Mouse (Mus musculus): Measurements from ENCODE around the gene Wbp11. TPM values are rescaled to one million over a fixed set of nuclear protein-coding genes. Genes with fewer than 3 reads are reported as not detected.

The Wbp11 gene
- polyA plus RNA-seq (2014; fragmentation: Nextera tagmentation; extraction: Ambion mirVana): 149 and 154 TPM in 2 replicates

GRCm38 (mm10) chr6:136827881-136828561, at the start of gene Wbp11:
TSS of gene Wbp11 (minus strand) at chr6:136828233.
- Histone ChIP-seq H3K4me3 (ENCODE audit: low read depth, low read length) (peak within 1 kb of the TSS; percentile 100), H3K9ac (ENCODE audit: low read length) (peak within 1 kb of the TSS; percentile 99), H3K27ac (ENCODE audit: low read depth, low read length) (peak within 1 kb of the TSS; percentile 48), H3K9me3 (ENCODE audit: control insufficient read depth, low read length) (no peaks in the 10 kb centered on the region), H3K4me2 (peak within 1 kb of the TSS; percentile 72), H3K27me3 (ENCODE audit: control insufficient read depth, insufficient read depth, low read length) (no peaks in the 10 kb centered on the region), H3K4me1 (ENCODE audit: control insufficient read depth, insufficient read depth, low read length) (peaks cover 4% of the 10 kb centered on the region), H3K36me3 (ENCODE audit: control insufficient read depth, insufficient read depth, low read length) (peaks cover 9% of the 10 kb centered on the region; the same call in 1 of the 2 replicates)
- peak; percentile 98 for DNase-seq (ENCODE audit: low spot score, missing footprints)
- ATAC-seq (ENCODE audit: low FRiP score): peak; percentile 100
- under 1% methylated on average over 45 of the region's 45 CpGs for WGBS

- no peak within 1 kb of the TSS for H3K27ac ChIP-seq (ENCODE audit: low read depth, low read length)
- no peaks in the 10 kb centered on the region for H3K4me1 ChIP-seq (ENCODE audit: control insufficient read depth, insufficient read depth, low read length)
- no peak within 1 kb of the TSS for H3K4me3 ChIP-seq (ENCODE audit: low read depth, low read length)
- 66% methylated on average over 9 of the region's 9 CpGs for WGBS
- H3K9ac ChIP-seq (ENCODE audit: low read length): no peak within 1 kb of the TSS
- H3K4me2 ChIP-seq: no peak within 1 kb of the TSS
- DNase-seq (ENCODE audit: low spot score, missing footprints) (no peak), ATAC-seq (ENCODE audit: low FRiP score) (no peak)
- no peaks in the 10 kb centered on the region for H3K27me3 ChIP-seq (ENCODE audit: control insufficient read depth, insufficient read depth, low read length)
- no peaks in the 10 kb centered on the region for H3K9me3 ChIP-seq (ENCODE audit: control insufficient read depth, low read length)
- H3K36me3 ChIP-seq (ENCODE audit: control insufficient read depth, insufficient read depth, low read length): no peaks in the 10 kb centered on the region
Measured at GRCm38 (mm10) chr6:136875670-136876069, 47.6 kb upstream of the Wbp11 start, which contains the start of gene Mgp. TSS of gene Mgp (minus strand) at chr6:136875823.

GRCm38 (mm10) chr6:136874599-136874998, 46.6 kb upstream of the Wbp11 start:
- DNase-seq (ENCODE audit: low spot score, missing footprints): no peak
- ATAC-seq (ENCODE audit: low FRiP score): no peak
- 78% methylated on average over 8 of the region's 8 CpGs for WGBS

GRCm38 (mm10) chr6:136868921-136869320, 40.9 kb upstream of the Wbp11 start:
- 85% methylated on average over 5 of the region's 5 CpGs for WGBS

More at GRCm38 (mm10) chr6:136874599-136874998, 46.6 kb upstream of the Wbp11 start:
- Histone ChIP-seq H3K36me3 (ENCODE audit: control insufficient read depth, insufficient read depth, low read length) (no peaks in the 10 kb centered on the region), H3K9me3 (ENCODE audit: control insufficient read depth, low read length) (no peaks in the 10 kb centered on the region), H3K4me3 (ENCODE audit: low read depth, low read length) (no peak overlapping the region), H3K27ac (ENCODE audit: low read depth, low read length) (no peak overlapping the region), H3K4me1 (ENCODE audit: control insufficient read depth, insufficient read depth, low read length) (no peaks in the 10 kb centered on the region), H3K4me2 (no peak overlapping the region), H3K9ac (ENCODE audit: low read length) (no peak overlapping the region), H3K27me3 (ENCODE audit: control insufficient read depth, insufficient read depth, low read length) (no peaks in the 10 kb centered on the region)

GRCm38 (mm10) chr6:136866150-136866549, 38.1 kb upstream of the Wbp11 start:
- ATAC-seq (ENCODE audit: low FRiP score) (no peak), DNase-seq (ENCODE audit: low spot score, missing footprints) (no peak)
- Histone ChIP-seq H3K9ac (ENCODE audit: low read length) (no peak overlapping the region), H3K27me3 (ENCODE audit: control insufficient read depth, insufficient read depth, low read length) (no peaks in the 10 kb centered on the region), H3K4me3 (ENCODE audit: low read depth, low read length) (no peak overlapping the region), H3K4me2 (no peak overlapping the region), H3K36me3 (ENCODE audit: control insufficient read depth, insufficient read depth, low read length) (no peaks in the 10 kb centered on the region), H3K27ac (ENCODE audit: low read depth, low read length) (no peak overlapping the region), H3K9me3 (ENCODE audit: control insufficient read depth, low read length) (no peaks in the 10 kb centered on the region), H3K4me1 (ENCODE audit: control insufficient read depth, insufficient read depth, low read length) (no peaks in the 10 kb centered on the region)
- WGBS: 87% methylated on average over 4 of the region's 4 CpGs

More at GRCm38 (mm10) chr6:136868921-136869320, 40.9 kb upstream of the Wbp11 start:
- no peak overlapping the region for H3K4me2 ChIP-seq
- no peak for DNase-seq (ENCODE audit: low spot score, missing footprints)
- H3K36me3 ChIP-seq (ENCODE audit: control insufficient read depth, insufficient read depth, low read length): no peaks in the 10 kb centered on the region
- H3K4me1 ChIP-seq (ENCODE audit: control insufficient read depth, insufficient read depth, low read length): no peaks in the 10 kb centered on the region
- no peaks in the 10 kb centered on the region for H3K9me3 ChIP-seq (ENCODE audit: control insufficient read depth, low read length)
- ATAC-seq (ENCODE audit: low FRiP score): no peak
- no peak overlapping the region for H3K27ac ChIP-seq (ENCODE audit: low read depth, low read length)
- no peak overlapping the region for H3K9ac ChIP-seq (ENCODE audit: low read length)
- H3K4me3 ChIP-seq (ENCODE audit: low read depth, low read length): no peak overlapping the region
- H3K27me3 ChIP-seq (ENCODE audit: control insufficient read depth, insufficient read depth, low read length): no peaks in the 10 kb centered on the region

GRCm38 (mm10) chr6:136865360-136865759, 37.3 kb upstream of the Wbp11 start:
- Histone ChIP-seq H3K4me1 (ENCODE audit: control insufficient read depth, insufficient read depth, low read length) (no peaks in the 10 kb centered on the region), H3K4me3 (ENCODE audit: low read depth, low read length) (no peak overlapping the region), H3K36me3 (ENCODE audit: control insufficient read depth, insufficient read depth, low read length) (no peaks in the 10 kb centered on the region), H3K9ac (ENCODE audit: low read length) (no peak overlapping the region), H3K27ac (ENCODE audit: low read depth, low read length) (no peak overlapping the region), H3K9me3 (ENCODE audit: control insufficient read depth, low read length) (no peaks in the 10 kb centered on the region), H3K4me2 (no peak overlapping the region), H3K27me3 (ENCODE audit: control insufficient read depth, insufficient read depth, low read length) (no peaks in the 10 kb centered on the region)
- ATAC-seq (ENCODE audit: low FRiP score) (no peak), DNase-seq (ENCODE audit: low spot score, missing footprints) (no peak)
- 85% methylated on average over 5 of the region's 5 CpGs for WGBS

GRCm38 (mm10) chr6:136861020-136861419, 33.0 kb upstream of the Wbp11 start:
- Histone ChIP-seq H3K27me3 (ENCODE audit: control insufficient read depth, insufficient read depth, low read length) (no peaks in the 10 kb centered on the region), H3K4me2 (no peak overlapping the region), H3K4me3 (ENCODE audit: low read depth, low read length) (no peak overlapping the region), H3K4me1 (ENCODE audit: control insufficient read depth, insufficient read depth, low read length) (no peaks in the 10 kb centered on the region), H3K36me3 (ENCODE audit: control insufficient read depth, insufficient read depth, low read length) (no peaks in the 10 kb centered on the region), H3K9ac (ENCODE audit: low read length) (no peak overlapping the region), H3K9me3 (ENCODE audit: control insufficient read depth, low read length) (no peaks in the 10 kb centered on the region), H3K27ac (ENCODE audit: low read depth, low read length) (no peak overlapping the region)
- 53% methylated on average over 9 of the region's 9 CpGs for WGBS
- DNase-seq (ENCODE audit: low spot score, missing footprints) (peak; percentile 90), ATAC-seq (ENCODE audit: low FRiP score) (peak; percentile 54; the same call in 1 of the 2 replicates)

- Histone ChIP-seq H3K36me3 (ENCODE audit: control insufficient read depth, insufficient read depth, low read length) (no peaks in the 10 kb centered on the region), H3K9ac (ENCODE audit: low read length) (no peak overlapping the region), H3K27me3 (ENCODE audit: control insufficient read depth, insufficient read depth, low read length) (no peaks in the 10 kb centered on the region), H3K27ac (ENCODE audit: low read depth, low read length) (no peak overlapping the region), H3K4me2 (no peak overlapping the region), H3K4me1 (ENCODE audit: control insufficient read depth, insufficient read depth, low read length) (no peaks in the 10 kb centered on the region), H3K4me3 (ENCODE audit: low read depth, low read length) (no peak overlapping the region), H3K9me3 (ENCODE audit: control insufficient read depth, low read length) (no peaks in the 10 kb centered on the region)
- DNase-seq (ENCODE audit: low spot score, missing footprints): no peak
- ATAC-seq (ENCODE audit: low FRiP score): no peak
- WGBS: 81% methylated on average over 8 of the region's 8 CpGs
Measured at GRCm38 (mm10) chr6:136858420-136858819, 30.4 kb upstream of the Wbp11 start.

GRCm38 (mm10) chr6:136857873-136858260, 29.8 kb upstream of the Wbp11 start:
- Histone ChIP-seq H3K9me3 (ENCODE audit: control insufficient read depth, low read length) (no peaks in the 10 kb centered on the region), H3K36me3 (ENCODE audit: control insufficient read depth, insufficient read depth, low read length) (no peaks in the 10 kb centered on the region), H3K27ac (ENCODE audit: low read depth, low read length) (no peak overlapping the region), H3K4me1 (ENCODE audit: control insufficient read depth, insufficient read depth, low read length) (no peaks in the 10 kb centered on the region), H3K4me3 (ENCODE audit: low read depth, low read length) (no peak overlapping the region), H3K27me3 (ENCODE audit: control insufficient read depth, insufficient read depth, low read length) (no peaks in the 10 kb centered on the region), H3K4me2 (no peak overlapping the region), H3K9ac (ENCODE audit: low read length) (no peak overlapping the region)
- WGBS: 71% methylated on average over 11 of the region's 11 CpGs
- DNase-seq (ENCODE audit: low spot score, missing footprints) (no peak), ATAC-seq (ENCODE audit: low FRiP score) (no peak)

Data from midbrain, embryonic 11.5 days (tissue).